In the genomic region with DNA sequence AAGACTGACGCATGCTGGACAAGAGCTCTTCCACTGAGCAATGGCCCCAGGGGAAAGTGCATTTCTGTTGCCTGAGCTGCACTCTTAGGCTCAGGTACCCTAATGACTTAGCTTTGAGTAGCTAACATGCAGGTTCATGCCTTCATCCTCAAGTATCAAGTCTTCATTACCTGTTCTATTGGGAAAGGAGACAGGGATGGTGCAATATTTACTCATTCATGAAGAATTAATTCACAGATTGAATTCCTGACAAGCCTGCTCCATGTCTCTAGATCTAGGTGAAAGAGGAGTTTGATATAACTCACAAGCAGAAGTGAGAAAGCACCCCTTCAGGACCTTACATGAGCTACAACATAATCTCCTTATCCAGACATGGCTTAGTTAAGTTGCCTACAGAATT, we compare ENCODE assay signal across 26 mouse cellular contexts.
"Had no signal": no experiment of that assay in that cellular context is flagged by ENCODE, and none has a peak within 500 bp of the region (broad histone marks: within the 10 kb centered on the region; RNA-seq: fewer than 3 reads in every experiment).

No protein-coding gene starts in this region.

- H3K9me3 ChIP-seq: heart, embryonic 13.5 days; heart, embryonic 15.5 days; hindbrain, embryonic 13.5 days; hindbrain, embryonic 15.5 days; kidney, embryonic 15.5 days; limb, embryonic 13.5 days; limb, embryonic 15.5 days; liver, embryonic 12.5 days had no signal

- H3K36me3 ChIP-seq: heart, embryonic 15.5 days; hindbrain, embryonic 13.5 days; hindbrain, embryonic 15.5 days; kidney, embryonic 15.5 days; limb, embryonic 13.5 days; limb, embryonic 15.5 days; liver, embryonic 12.5 days had no signal

- H3K27ac ChIP-seq: gastrocnemius, adult 2 months; heart, adult 2 months; heart, embryonic 13.5 days; heart, embryonic 15.5 days; hindbrain, embryonic 13.5 days; hindbrain, embryonic 15.5 days; hindbrain, postnatal 0 days; kidney, embryonic 15.5 days; kidney, postnatal 0 days; limb, embryonic 13.5 days; limb, embryonic 15.5 days; liver, embryonic 12.5 days; liver, embryonic 14.5 days had no signal

- H3K4me1 ChIP-seq: hindbrain, embryonic 13.5 days; hindbrain, embryonic 15.5 days; limb, embryonic 15.5 days; liver, embryonic 12.5 days had no signal

- H3K4me3 ChIP-seq: gastrocnemius, adult 2 months; heart, adult 2 months; heart, embryonic 13.5 days; heart, embryonic 15.5 days; hindbrain, embryonic 13.5 days; hindbrain, embryonic 15.5 days; kidney, embryonic 15.5 days; limb, embryonic 13.5 days; limb, embryonic 15.5 days; liver, embryonic 12.5 days had no signal

- H3K27me3 ChIP-seq: heart, embryonic 13.5 days; heart, embryonic 15.5 days; hindbrain, embryonic 13.5 days; hindbrain, embryonic 15.5 days; kidney, embryonic 15.5 days; limb, embryonic 13.5 days; limb, embryonic 15.5 days; liver, embryonic 12.5 days had no signal

- H3K9ac ChIP-seq: heart, embryonic 13.5 days; heart, embryonic 15.5 days; hindbrain, embryonic 13.5 days; hindbrain, embryonic 15.5 days; kidney, embryonic 15.5 days; limb, embryonic 13.5 days; limb, embryonic 15.5 days; liver, embryonic 12.5 days; liver, embryonic 14.5 days had no signal

- H3K4me2 ChIP-seq: heart, embryonic 11.5 days; heart, embryonic 13.5 days; heart, embryonic 15.5 days; hindbrain, embryonic 13.5 days; hindbrain, embryonic 15.5 days; kidney, embryonic 15.5 days; limb, embryonic 13.5 days; limb, embryonic 15.5 days; liver, embryonic 12.5 days had no signal

- DNase-seq: gastrocnemius, adult 2 months; gastrocnemius, postnatal 10 days; gastrocnemius, postnatal 25 days; heart, adult 11 months; heart, adult 2 months; heart, postnatal 14 days; heart, postnatal 36 days; kidney, adult 11 months; kidney, adult 8-10 months; kidney, postnatal 36 days; layer of hippocampus, adult 9-11 months; layer of hippocampus, postnatal 36 days; left cerebral cortex, postnatal 4 days had no signal

- ATAC-seq: hindbrain, postnatal 0 days; intestine, embryonic 16.5 days; liver, embryonic 12.5 days had no signal
